Mouse (Mus musculus) neural tube, embryonic 14.5 days (tissue): ENCODE results near the gene Gm43064. TPM values are rescaled to one million over a fixed set of nuclear protein-coding genes. Genes with fewer than 3 reads are reported as not detected.

ENCODE experiments used
- ATAC-seq: fragments of 200-750 bp; cut with Nextera tagmentation; 2 replicates; pipeline ENCODE4 v1.8.0; 2017; ENCODE audit warnings: low read depth, mild to moderate bottlenecking, moderate TSS enrichment, moderate library complexity
- H3K27ac ChIP-seq: fragments of 300-500 bp; sonication (generic); 2 replicates; pipeline ENCODE4 v1.5.1; 2014; ENCODE audit warnings: low read depth, mild to moderate bottlenecking, control low read depth, low read length, moderate library complexity, mixed read lengths
- H3K27me3 ChIP-seq: fragments of 300-500 bp; sonication (generic); 2 replicates; pipeline ENCODE4 v1.6.1; 2014; ENCODE audit warnings: low read length; ENCODE audit not compliant: control insufficient read depth, insufficient read depth
- H3K36me3 ChIP-seq: fragments of 300-500 bp; sonication (generic); 2 replicates; pipeline ENCODE4 v1.6.1; 2014; ENCODE audit warnings: low read length, mixed read lengths; ENCODE audit not compliant: control insufficient read depth, insufficient read depth
- H3K4me1 ChIP-seq: fragments of 300-500 bp; sonication (generic); 2 replicates; pipeline ENCODE4 v1.6.1; 2014; ENCODE audit warnings: low read length; ENCODE audit not compliant: control insufficient read depth, insufficient read depth
- H3K4me2 ChIP-seq: fragments of 300-500 bp; sonication (generic); 2 replicates; pipeline ENCODE4 v1.6.1; 2014; ENCODE audit warnings: mild to moderate bottlenecking, low read depth, low read length, control low read depth
- H3K4me3 ChIP-seq: fragments of 300-500 bp; sonication (generic); 2 replicates; pipeline ENCODE4 v1.5.1; 2014; ENCODE audit warnings: low read depth, low read length, control low read depth, mixed read lengths
- H3K9ac ChIP-seq: fragments of 300-500 bp; sonication (generic); replicated peaks from 2 replicates; pipeline ENCODE4 v1.6.1; 2014; ENCODE audit warnings: low read depth, mild to moderate bottlenecking, control low read depth, low read length, mixed read lengths
- H3K9me3 ChIP-seq: fragments of 300-500 bp; sonication (generic); 2 replicates; pipeline ENCODE4 v1.6.1; 2016; ENCODE audit warnings: low read length; ENCODE audit not compliant: control insufficient read depth
- WGBS: fragments of 180-500 bp; shearing (Covaris S2); extraction: QIAGEN DNeasy Blood & Tissue Kit; methylation state at CpG from one replicate; pipeline ENCODE4 v1.1.7; 2014; 5-methylcytosine and 5-hydroxymethylcytosine counted together
- polyA plus RNA-seq: library from polyadenylated mRNA; unstranded; fragments of >200 nt; fragmentation: Nextera tagmentation; extraction: Ambion mirVana; gene quantifications from 2 replicates; pipeline ENCODE4 v1.2.1, GENCODE M21; 2014

The Gm43064 gene
- polyA plus RNA-seq, result 0.25 and 0.46 TPM in 2 replicates

DNA sequence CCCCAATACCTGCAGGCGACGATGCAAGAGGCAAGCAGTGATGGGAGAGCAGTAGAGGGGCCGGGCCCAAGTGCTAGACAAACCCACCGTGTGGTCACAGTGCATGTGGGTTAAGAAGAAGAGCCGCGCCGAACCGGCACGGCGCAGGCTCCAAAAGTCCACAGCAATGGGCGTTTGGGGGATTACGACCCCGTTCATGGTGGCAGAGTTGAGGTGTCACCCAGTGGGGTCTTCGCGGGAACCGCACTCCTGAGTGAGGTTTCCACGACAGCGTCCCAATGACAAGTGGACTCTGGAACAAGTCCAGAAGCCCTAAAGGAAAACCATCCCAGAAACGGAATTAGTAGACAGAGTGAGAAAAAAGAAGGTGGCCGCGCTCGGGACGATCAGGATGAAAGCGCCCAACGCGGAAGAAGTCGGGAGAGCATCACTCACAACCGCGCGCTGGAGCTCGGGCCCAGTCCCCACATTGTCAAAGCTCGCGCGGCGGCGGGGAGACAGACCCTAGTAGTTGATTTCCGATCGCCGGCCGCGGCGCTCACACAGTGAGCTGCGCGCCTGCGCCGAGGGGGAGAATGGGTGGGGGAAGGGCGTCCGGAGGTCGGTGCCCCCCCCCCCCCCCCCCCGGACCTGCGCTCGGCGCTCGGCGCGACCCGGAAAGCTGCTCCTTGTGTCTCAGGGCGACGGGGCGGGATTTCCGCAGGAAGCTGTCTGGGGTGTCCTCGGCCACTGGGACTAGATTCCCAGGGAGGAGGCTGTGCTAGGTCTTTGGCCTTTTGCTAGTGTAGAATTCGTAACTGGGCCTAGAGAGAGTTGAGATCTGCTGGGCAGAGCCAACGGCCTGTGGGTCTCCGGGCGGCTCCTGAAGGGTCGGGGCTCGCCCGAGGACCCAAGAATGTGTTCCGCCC, at the start of gene Gm43064, which contains the start of the genes Dclre1b and Ap4b1:
Gm43064 (plus strand) TSS at position 683 of the 908 bp plus-strand sequence.
Dclre1b (minus strand) TSS at position 554 of the 908 bp plus-strand sequence.
Ap4b1 (plus strand) TSS at position 630 of the 908 bp plus-strand sequence.
- H3K36me3 ChIP-seq, result peaks cover 12% of the 10 kb centered on the region; the same call in 1 of the 2 replicates
- peak within 1 kb of the TSS; percentile 83 for H3K4me2 ChIP-seq
- H3K4me1 ChIP-seq, result peaks cover 4% of the 10 kb centered on the region; the same call in 1 of the 2 replicates
- WGBS, result under 1% methylated on average over 62 of the region's 70 CpGs
- no peaks in the 10 kb centered on the region for H3K27me3 ChIP-seq
- peak within 1 kb of the TSS; percentile 73 for H3K4me3 ChIP-seq
- H3K9ac ChIP-seq, result peak within 1 kb of the TSS; percentile 76
- peak; percentile 99 for ATAC-seq
- no peaks in the 10 kb centered on the region for H3K9me3 ChIP-seq
- H3K27ac ChIP-seq, result peak within 1 kb of the TSS; percentile 86

GRCm38 (mm10) chr3:103766789-103767188, 42.6 kb upstream of the Gm43064 start:
- no peak for ATAC-seq
- H3K4me1 ChIP-seq, result no peaks in the 10 kb centered on the region
- no peaks in the 10 kb centered on the region for H3K27me3 ChIP-seq
- no peak overlapping the region for H3K9ac ChIP-seq
- H3K4me2 ChIP-seq, result no peak overlapping the region
- no peak overlapping the region for H3K27ac ChIP-seq
- H3K4me3 ChIP-seq, result no peak overlapping the region
- 58% methylated on average over 3 of the region's 3 CpGs for WGBS
- H3K9me3 ChIP-seq, result no peaks in the 10 kb centered on the region
- H3K36me3 ChIP-seq, result peaks cover 24% of the 10 kb centered on the region

- no peak overlapping the region for H3K4me3 ChIP-seq
- peaks cover 7% of the 10 kb centered on the region for H3K36me3 ChIP-seq
- H3K4me1 ChIP-seq, result no peaks in the 10 kb centered on the region
- H3K9ac ChIP-seq, result no peak overlapping the region
- no peaks in the 10 kb centered on the region for H3K9me3 ChIP-seq
- H3K27ac ChIP-seq, result no peak overlapping the region
- H3K4me2 ChIP-seq, result no peak overlapping the region
- WGBS, result 77% methylated on average over 9 of the region's 9 CpGs
- H3K27me3 ChIP-seq, result no peaks in the 10 kb centered on the region
- no peak for ATAC-seq
These were observed 37.7 kb upstream of the Gm43064 start for GRCm38 (mm10) chr3:103771531-103772130.

DNA sequence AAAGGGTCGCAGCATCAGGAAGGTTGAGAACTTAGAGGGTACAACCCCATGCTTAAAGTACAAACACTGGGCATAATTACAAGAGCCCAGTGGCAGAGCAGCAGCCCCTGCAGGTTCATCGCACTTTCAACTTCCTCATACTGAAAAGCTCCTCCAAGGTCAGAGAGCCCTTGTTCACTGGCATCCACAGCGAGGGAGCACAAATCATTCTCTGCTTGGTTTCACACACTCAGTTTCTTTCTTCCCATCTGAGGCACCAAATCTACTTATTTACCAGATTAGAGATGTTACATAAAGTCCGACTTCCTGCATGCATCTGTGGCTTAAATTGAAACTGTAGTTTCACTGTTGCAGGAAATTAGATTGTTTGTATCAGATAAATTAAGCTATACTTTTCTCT, 36.5 kb upstream of the Gm43064 start:
- no peak for ATAC-seq
- Histone ChIP-seq H3K27me3 (no peaks in the 10 kb centered on the region), H3K9ac (no peak overlapping the region), H3K9me3 (no peaks in the 10 kb centered on the region), H3K27ac (no peak overlapping the region), H3K36me3 (peaks cover 18% of the 10 kb centered on the region), H3K4me3 (no peak overlapping the region), H3K4me1 (no peaks in the 10 kb centered on the region), H3K4me2 (no peak overlapping the region)
- WGBS, result 66% methylated on average over 4 of the region's 4 CpGs

GRCm38 (mm10) chr3:103773508-103773907, 35.9 kb upstream of the Gm43064 start:
- Histone ChIP-seq H3K9me3 (no peaks in the 10 kb centered on the region), H3K4me3 (no peak overlapping the region), H3K27me3 (no peaks in the 10 kb centered on the region), H3K4me1 (no peaks in the 10 kb centered on the region), H3K36me3 (peaks cover 18% of the 10 kb centered on the region), H3K4me2 (no peak overlapping the region), H3K27ac (no peak overlapping the region), H3K9ac (no peak overlapping the region)
- 83% methylated on average over 3 of the region's 3 CpGs for WGBS
- no peak for ATAC-seq

GRCm38 (mm10) chr3:103774009-103774408, 35.4 kb upstream of the Gm43064 start:
- Histone ChIP-seq H3K36me3 (peaks cover 16% of the 10 kb centered on the region; the same call in 1 of the 2 replicates), H3K4me3 (no peak overlapping the region), H3K4me2 (no peak overlapping the region), H3K27me3 (no peaks in the 10 kb centered on the region), H3K9me3 (no peaks in the 10 kb centered on the region), H3K9ac (no peak overlapping the region), H3K4me1 (no peaks in the 10 kb centered on the region), H3K27ac (no peak overlapping the region)
- 87% methylated on average over 15 of the region's 15 CpGs for WGBS
- no peak for ATAC-seq

DNA sequence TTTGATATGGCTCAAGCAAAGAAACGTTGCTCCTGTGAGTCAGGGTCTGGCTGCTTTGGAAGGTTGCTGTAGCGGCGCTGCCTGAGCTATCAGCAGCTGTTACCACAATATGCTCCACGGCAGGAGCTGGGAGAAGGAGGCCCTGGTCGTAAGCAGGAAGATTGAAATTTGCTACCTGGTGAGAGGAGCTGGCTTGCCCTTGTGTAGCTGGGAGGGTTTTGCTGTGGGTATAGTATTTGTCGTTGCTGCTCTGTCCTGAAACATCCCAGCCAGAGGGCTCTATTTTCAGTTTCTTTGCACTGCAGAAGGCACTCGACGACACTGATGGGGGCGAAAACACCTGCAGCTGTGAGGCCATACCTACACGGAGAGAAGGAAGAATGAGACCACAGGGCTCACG, 31.4 kb upstream of the Gm43064 start:
- WGBS, result 89% methylated on average over 11 of the region's 11 CpGs
- ATAC-seq, result no peak
- H3K27ac ChIP-seq, result no peak overlapping the region
- H3K4me3 ChIP-seq, result no peak overlapping the region
- H3K27me3 ChIP-seq, result no peaks in the 10 kb centered on the region
- no peaks in the 10 kb centered on the region for H3K9me3 ChIP-seq
- no peak overlapping the region for H3K9ac ChIP-seq
- H3K4me1 ChIP-seq, result no peaks in the 10 kb centered on the region
- peaks cover 13% of the 10 kb centered on the region; the same call in 1 of the 2 replicates for H3K36me3 ChIP-seq
- no peak overlapping the region for H3K4me2 ChIP-seq

- peaks cover 13% of the 10 kb centered on the region; the same call in 1 of the 2 replicates for H3K36me3 ChIP-seq
- H3K27ac ChIP-seq, result no peak overlapping the region
- no peaks in the 10 kb centered on the region for H3K9me3 ChIP-seq
- no peak overlapping the region for H3K4me2 ChIP-seq
- H3K4me3 ChIP-seq, result no peak overlapping the region
- no peaks in the 10 kb centered on the region for H3K4me1 ChIP-seq
- no peak overlapping the region for H3K9ac ChIP-seq
- H3K27me3 ChIP-seq, result no peaks in the 10 kb centered on the region
- no peak for ATAC-seq
- WGBS, result 95% methylated on average over 6 of the region's 6 CpGs
These were observed 30.7 kb upstream of the Gm43064 start for GRCm38 (mm10) chr3:103778660-103779059.

- ATAC-seq, result no peak
- 80% methylated on average over 7 of the region's 7 CpGs for WGBS
- no peak overlapping the region for H3K4me3 ChIP-seq
- H3K9me3 ChIP-seq, result no peaks in the 10 kb centered on the region
- H3K36me3 ChIP-seq, result peaks cover 13% of the 10 kb centered on the region; the same call in 1 of the 2 replicates
- no peak overlapping the region for H3K27ac ChIP-seq
- H3K4me1 ChIP-seq, result no peaks in the 10 kb centered on the region
- H3K9ac ChIP-seq, result no peak overlapping the region
- no peak overlapping the region for H3K4me2 ChIP-seq
- H3K27me3 ChIP-seq, result no peaks in the 10 kb centered on the region
These were observed 30.2 kb upstream of the Gm43064 start for GRCm38 (mm10) chr3:103779183-103779582.
